8 mouse cellular contexts compared by ENCODE assay signal in genomic region chr9:58253033-58253804, GRCm38 (mm10). TPM values are rescaled to one million over a fixed set of nuclear protein-coding genes. Genes with fewer than 3 reads are reported as not detected.
DNase-seq lines count a peak whose midpoint lies in the region; ATAC-seq lines count a peak whose summit lies in the region.

Gene Stoml1 (plus strand): TSS chr9:58253164.

- 0 out of 2 replicates have a peak, but pooled peaks cover 3% of the 10 kb centered on the region for H3K4me1 ChIP-seq in brown adipose tissue, adult 24 weeks (ENCODE audit: control insufficient read depth, insufficient read depth, insufficient read length, low read length)
- H3K4me1 ChIP-seq in heart, embryonic 14.5 days (ENCODE audit: control insufficient read depth in 2 of 2, insufficient read depth in 2 of 2, low read length in 2 of 2), result peaks cover 9 to 17% of the 10 kb centered on the region in 2 experiments
- H3K4me1 ChIP-seq in liver, embryonic 13.5 days (replicated peaks), result peaks cover 60% of the 10 kb centered on the region
- peaks cover 22% of the 10 kb centered on the region for H3K4me1 ChIP-seq in stomach, embryonic 16.5 days (ENCODE audit: control insufficient read depth, insufficient read depth, low read length)

- whole genome bisulfite sequencing in heart, embryonic 14.5 days, result under 1% methylated on average over 31 of the region's 31 CpGs
- under 1% methylated on average over 31 of the region's 31 CpGs for WGBS in liver, embryonic 13.5 days (ENCODE audit: insufficient replicate concordance)
- under 1% methylated on average over 31 of the region's 31 CpGs for WGBS in stomach, embryonic 16.5 days

- peak within 1 kb of the TSS; percentile 79 for H3K4me2 ChIP-seq in heart, embryonic 14.5 days (ENCODE audit: low read length)
- H3K4me2 ChIP-seq in liver, embryonic 13.5 days, result peak within 1 kb of the TSS; percentile 91
- peak within 1 kb of the TSS; percentile 86 for H3K4me2 ChIP-seq in stomach, embryonic 16.5 days (ENCODE audit: low read depth, low read length)

- H3K9me3 ChIP-seq in heart, embryonic 14.5 days (ENCODE audit: control insufficient read depth, low read length), result no peaks in the 10 kb centered on the region
- no peaks in the 10 kb centered on the region for H3K9me3 ChIP-seq in liver, embryonic 13.5 days (replicated peaks)
- no peaks in the 10 kb centered on the region for H3K9me3 ChIP-seq in stomach, embryonic 16.5 days (replicated peaks; ENCODE audit: control insufficient read depth, low read length)

- H3K27ac ChIP-seq in brown adipose tissue, adult 24 weeks (replicated peaks; ENCODE audit: low read depth, low read length), result peak within 1 kb of the TSS; percentile 42
- H3K27ac ChIP-seq in heart, embryonic 14.5 days (replicated peaks in 1 of 2; ENCODE audit: control insufficient read depth in 1 of 2, insufficient read depth in 1 of 2, low read depth in 2 of 2, low read length in 2 of 2), result peak within 1 kb of the TSS; percentile 65 to 67
- H3K27ac ChIP-seq in liver, embryonic 13.5 days, result peak within 1 kb of the TSS; percentile 87
- peak within 1 kb of the TSS; percentile 66 for H3K27ac ChIP-seq in stomach, embryonic 16.5 days (ENCODE audit: low read length)

- H3K36me3 ChIP-seq in heart, embryonic 14.5 days (ENCODE audit: control insufficient read depth, insufficient read depth, low read length), result peaks cover 26% of the 10 kb centered on the region
- H3K36me3 ChIP-seq in liver, embryonic 13.5 days, result no peaks in the 10 kb centered on the region; the same call in 1 of the 2 replicates
- no peaks in the 10 kb centered on the region for H3K36me3 ChIP-seq in stomach, embryonic 16.5 days (ENCODE audit: control insufficient read depth, insufficient read depth, low read length)

- DNase-seq in CD4-positive, CD25-positive, alpha-beta regulatory T cell, adult 2 months (ENCODE audit: low read depth, low spot score), result peak; percentile 96
- peak; percentile 94 for DNase-seq in fibroblast of lung, adult 2 months (ENCODE audit: low read depth)
- DNase-seq in kidney, postnatal 14 days, result peak; percentile 96
- peak; percentile 95 for DNase-seq in liver, embryonic 13.5 days
- peak; percentile 99 for DNase-seq in neural tube, embryonic 10.5 days (ENCODE audit: extremely low spot score, low spot score)

- H3K4me3 ChIP-seq in brown adipose tissue, adult 24 weeks (ENCODE audit: insufficient read depth, low read depth, low read length), result peak within 1 kb of the TSS; percentile 80
- H3K4me3 ChIP-seq in heart, embryonic 14.5 days (ENCODE audit: control insufficient read depth in 1 of 2, insufficient read depth in 1 of 2, low read depth in 1 of 2, low read length in 2 of 2), result peak within 1 kb of the TSS; percentile 64 to 86
- H3K4me3 ChIP-seq in liver, embryonic 13.5 days (replicated peaks), result peak within 1 kb of the TSS; percentile 71
- peak within 1 kb of the TSS; percentile 83 for H3K4me3 ChIP-seq in stomach, embryonic 16.5 days (replicated peaks; ENCODE audit: low read length)

- peak; percentile 94 for ATAC-seq in heart, embryonic 14.5 days (ENCODE audit: insufficient number of reproducible peaks, insufficient read depth, low FRiP score, low read depth)
- ATAC-seq in liver, embryonic 13.5 days (ENCODE audit: low read depth), result peak; percentile 94
- peak; percentile 96 for ATAC-seq in stomach, embryonic 16.5 days (ENCODE audit: insufficient read depth, low FRiP score)

- H3K9ac ChIP-seq in heart, embryonic 14.5 days (ENCODE audit: low read length), result peak within 1 kb of the TSS; percentile 82
- peak within 1 kb of the TSS; percentile 80 for H3K9ac ChIP-seq in liver, embryonic 13.5 days
- peak within 1 kb of the TSS; percentile 80 for H3K9ac ChIP-seq in stomach, embryonic 16.5 days (ENCODE audit: low read length)

- H3K27me3 ChIP-seq in heart, embryonic 14.5 days (ENCODE audit: control insufficient read depth, insufficient read depth, low read length), result no peaks in the 10 kb centered on the region
- no peaks in the 10 kb centered on the region for H3K27me3 ChIP-seq in liver, embryonic 13.5 days
- H3K27me3 ChIP-seq in stomach, embryonic 16.5 days (ENCODE audit: control insufficient read depth, insufficient read depth, low read length), result no peaks in the 10 kb centered on the region

RNA-seq across cellular contexts. Expression of gene Stoml1, which starts in this region (rescaled TPM):
- 7.9 and 8.1 TPM in 2 replicates for polyA plus RNA-seq in brown adipose tissue, adult 24 weeks (2012; ENCODE audit: insufficient read depth, insufficient read length, missing spikeins)
- polyA plus RNA-seq in heart, embryonic 14.5 days (2014; fragmentation: Nextera tagmentation; extraction: Ambion mirVana), result 22.7 and 25.6 TPM in 2 replicates
- polyA plus RNA-seq in liver, embryonic 13.5 days (2015; fragmentation: Nextera tagmentation; extraction: Ambion mirVana), result 5.2 and 5.5 TPM in 2 replicates
- polyA plus RNA-seq in stomach, embryonic 16.5 days (2015; fragmentation: Nextera tagmentation; extraction: Ambion mirVana), result 23.7 and 26.0 TPM in 2 replicates

Comparison
In these comparisons a context has a peak if more than half of its experiments do, and no peak if none do; other contexts are left out.
1. Peak in every context shown above with its lines: DNase-seq, ATAC-seq, H3K4me3 ChIP-seq and H3K27ac ChIP-seq.